Mouse (Mus musculus) olfactory bulb, adult 2 months (tissue): Measurements from ENCODE around the gene Gabrg3.

Experiments used
- CTCF ChIP-seq: fragments of 200-500 bp; IDR thresholded peaks from 2 replicates; pipeline ENCODE4 v1.5.1; 2012; ENCODE audit warnings: low read depth, mild to moderate bottlenecking, low read length, moderate library complexity; ENCODE audit not compliant: insufficient read depth
- POLR2A ChIP-seq: fragments of 200-500 bp; IDR thresholded peaks from 2 replicates; pipeline ENCODE4 v1.6.1; 2012; ENCODE audit warnings: mild to moderate bottlenecking, low read depth, low read length, moderate library complexity; ENCODE audit not compliant: insufficient read depth

- TF ChIP-seq CTCF (no peak), POLR2A (no peak)
Observed at GRCm38 (mm10) chr7:56997713-56998624, 389.0 kb downstream of the Gabrg3 start.
